Mouse (Mus musculus): ENCODE measurements around the gene Mpv17l. TPM values are rescaled to one million over a fixed set of nuclear protein-coding genes. Genes with fewer than 3 reads are reported as not detected.

The Mpv17l gene
- total and polyA plus RNA-seq, 3 experiments, result 0.51 to 1.3 (median 0.69) TPM

- Histone ChIP-seq H3K27ac (ENCODE audit: insufficient read depth, low read depth) (no peak overlapping the region), H3K79me2 (replicated peaks; ENCODE audit: control insufficient read depth, extremely low read depth, insufficient read depth, poor library complexity, severe bottlenecking) (no peaks in the 10 kb centered on the region), H3K4me1 (ENCODE audit: control insufficient read depth in 1 of 2, insufficient read depth in 2 of 2) (no peaks in the 10 kb centered on the region), H3K27me3 (replicated peaks) (no peaks in the 10 kb centered on the region), H3K9ac (ENCODE audit: insufficient read depth, low read depth) (no peak overlapping the region), H3K4me2 (ENCODE audit: insufficient read depth, low read depth, poor library complexity, severe bottlenecking) (no peak overlapping the region), H3K36me3 (replicated peaks in 1 of 2; ENCODE audit: control insufficient read depth in 1 of 2, insufficient read depth in 1 of 2, low read length in 1 of 2) (no peaks in the 10 kb centered on the region), H3K4me3 (replicated peaks in 1 of 3; ENCODE audit: low read depth in 2 of 3, low read length in 2 of 3, poor library complexity in 1 of 3) (no peak overlapping the region), H3K9me3 (replicated peaks; ENCODE audit: low read length) (no peaks in the 10 kb centered on the region)
- TF ChIP-seq POLR2AphosphoS2 (IDR thresholded peaks at IDR 0.05; ENCODE audit: low read depth, low read length), result no peak
- TF ChIP-seq UBTF (IDR thresholded peaks at IDR 0.05; ENCODE audit: low read depth, low read length), result no peak
- TF ChIP-seq IRF4 (IDR thresholded peaks at IDR 0.05; ENCODE audit: low read depth, low read length), result no peak
- no peak for TF ChIP-seq JUND (conservative IDR thresholded peaks at IDR 0.05; ENCODE audit: low read depth, low read length)
- no peak for TF ChIP-seq BHLHE40 (IDR thresholded peaks at IDR 0.05; ENCODE audit: low read depth, low read length)
- no peak for TF ChIP-seq MEF2A (IDR thresholded peaks at IDR 0.05; ENCODE audit: borderline replicate concordance, low read depth, low read length)
- no peak for TF ChIP-seq EP300 (IDR thresholded peaks at IDR 0.05; ENCODE audit: low read length)
- TF ChIP-seq POLR2A (IDR thresholded peaks at IDR 0.05; ENCODE audit: low read depth, low read length), result no peak
- TF ChIP-seq USF1 (IDR thresholded peaks at IDR 0.05; ENCODE audit: low read depth, low read length), result no peak
- no peak for TF ChIP-seq SMC3 (IDR thresholded peaks at IDR 0.05; ENCODE audit: low read depth, low read length)
- no peak for TF ChIP-seq ELF1 (IDR thresholded peaks at IDR 0.05; ENCODE audit: low read depth, low read length)
- no peak for TF ChIP-seq MAFK (IDR thresholded peaks at IDR 0.05; ENCODE audit: insufficient replicate concordance, low read length)
- no peak for TF ChIP-seq MAX (IDR thresholded peaks at IDR 0.05; ENCODE audit: low read length)
- TF ChIP-seq MAZ (IDR thresholded peaks at IDR 0.05; ENCODE audit: low read depth, low read length), result no peak
- TF ChIP-seq CHD1 (IDR thresholded peaks at IDR 0.05; ENCODE audit: low read depth, low read length), result no peak
- no peak for TF ChIP-seq CHD2 (IDR thresholded peaks at IDR 0.05; ENCODE audit: low read length)
- no peak for TF ChIP-seq TCF12 (IDR thresholded peaks at IDR 0.05; ENCODE audit: low read depth, low read length)
- no peak for TF ChIP-seq RAD21 (IDR thresholded peaks at IDR 0.05; ENCODE audit: low read depth, low read length)
- no peak for TF ChIP-seq NRF1 (IDR thresholded peaks at IDR 0.05; ENCODE audit: low read depth, low read length)
- dilution Hi-C loops (cut with MboI; ENCODE audit: extremely low pct_ligation_motif_present, extremely low pct_unique_long_range_greater_than_20kb, low sequenced_read_pairs), result no loop called here
- in situ Hi-C loops (cut with MboI; ENCODE audit: low pct_ligation_motif_present, low pct_unique_long_range_greater_than_20kb, low sequenced_read_pairs), result no loop called here
- DNase-seq (ENCODE audit: extremely low read depth), result no peak
Observed at GRCm38 (mm10) chr16:13983161-13983560, 80.2 kb downstream of the Mpv17l start.

GRCm38 (mm10) chr16:13986197-13986573 lies 83.2 kb downstream of the Mpv17l start:
- Histone ChIP-seq H3K79me2 (replicated peaks; ENCODE audit: control insufficient read depth, extremely low read depth, insufficient read depth, poor library complexity, severe bottlenecking) (no peaks in the 10 kb centered on the region), H3K4me3 (replicated peaks in 1 of 3; ENCODE audit: low read depth in 2 of 3, low read length in 2 of 3, poor library complexity in 1 of 3) (no peak overlapping the region), H3K27me3 (replicated peaks) (no peaks in the 10 kb centered on the region), H3K4me2 (ENCODE audit: insufficient read depth, low read depth, poor library complexity, severe bottlenecking) (no peak overlapping the region), H3K9me3 (replicated peaks; ENCODE audit: low read length) (no peaks in the 10 kb centered on the region), H3K27ac (ENCODE audit: insufficient read depth, low read depth) (no peak overlapping the region), H3K36me3 (replicated peaks in 1 of 2; ENCODE audit: control insufficient read depth in 1 of 2, insufficient read depth in 1 of 2, low read length in 1 of 2) (no peaks in the 10 kb centered on the region), H3K4me1 (ENCODE audit: control insufficient read depth in 1 of 2, insufficient read depth in 2 of 2) (no peaks in the 10 kb centered on the region), H3K9ac (ENCODE audit: insufficient read depth, low read depth) (no peak overlapping the region)
- in situ Hi-C loops (cut with MboI; ENCODE audit: low pct_ligation_motif_present, low pct_unique_long_range_greater_than_20kb, low sequenced_read_pairs), result no loop called here
- dilution Hi-C loops (cut with MboI; ENCODE audit: extremely low pct_ligation_motif_present, extremely low pct_unique_long_range_greater_than_20kb, low sequenced_read_pairs), result no loop called here
- no peak for DNase-seq (ENCODE audit: extremely low read depth)
- TF ChIP-seq MXI1 (IDR thresholded peaks at IDR 0.05; ENCODE audit: low read depth, low read length) (no peak), JUN (IDR thresholded peaks at IDR 0.05; ENCODE audit: insufficient read depth, low read depth, low read length) (no peak), RCOR1 (conservative IDR thresholded peaks at IDR 0.05; ENCODE audit: low read depth, low read length) (no peak), EP300 (IDR thresholded peaks at IDR 0.05; ENCODE audit: low read length) (no peak), MAX (IDR thresholded peaks at IDR 0.05; ENCODE audit: low read length) (no peak), TCF12 (IDR thresholded peaks at IDR 0.05; ENCODE audit: low read depth, low read length) (no peak)

Data from CH12.LX (cell line).